Mouse (Mus musculus): ENCODE data around the gene Fyb. TPM values are rescaled to one million over a fixed set of nuclear protein-coding genes. Genes with fewer than 3 reads are reported as not detected.

Fyb gene
- total RNA-seq (2021): 1 to 10 TPM; 1.4 to 2.5 TPM
- long read RNA-seq, experiment 1: 0 reads
- long read RNA-seq, experiment 2: 0 reads

GRCm38 (mm10) chr15:6522653-6523167, at the start of gene Fyb:
Fyb (plus strand) TSS chr15:6522853.
- Histone ChIP-seq H3K4me3 (no peak within 1 kb of the TSS; the same call in 1 of the 2 replicates), H3K27ac (peak within 1 kb of the TSS; percentile 4; the same call in 1 of the 2 replicates)
- no peak for DNase-seq
- intact Hi-C loops (cut with DNase I): no loop called here
- TF ChIP-seq CTCF (IDR thresholded peaks at IDR 0.05): no peak

- no peak for TF ChIP-seq CTCF (IDR thresholded peaks at IDR 0.05)
- H3K4me3 ChIP-seq: no peak overlapping the region
- intact Hi-C loops (cut with DNase I): no loop called here
- DNase-seq: no peak
- no peak overlapping the region for H3K27ac ChIP-seq
Measured at GRCm38 (mm10) chr15:6483561-6483960, 39.1 kb upstream of the Fyb start.

DNA sequence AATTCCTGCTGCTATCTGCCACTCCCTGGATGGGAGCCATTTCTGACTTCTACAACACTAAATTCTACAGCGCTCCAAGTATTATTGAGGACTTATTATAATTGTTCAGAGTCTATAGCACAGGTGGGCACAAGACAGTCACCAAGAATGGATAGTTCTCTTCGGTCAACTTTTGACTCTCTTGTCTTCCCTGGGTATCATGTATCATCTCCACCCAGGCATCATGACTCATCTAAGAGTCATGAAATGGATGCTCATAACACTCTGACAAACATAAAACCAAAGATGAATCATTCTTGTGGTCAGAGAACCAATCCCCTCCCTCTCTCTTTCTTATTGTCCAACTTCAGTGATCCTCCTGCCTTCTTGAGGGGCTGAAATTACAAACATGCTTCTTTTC, 30.3 kb upstream of the Fyb start:
- no peak overlapping the region for H3K4me3 ChIP-seq
- intact Hi-C loops (cut with DNase I): no loop called here
- DNase-seq: no peak
- no peak overlapping the region for H3K27ac ChIP-seq
- no peak for TF ChIP-seq CTCF (IDR thresholded peaks at IDR 0.05)

DNA sequence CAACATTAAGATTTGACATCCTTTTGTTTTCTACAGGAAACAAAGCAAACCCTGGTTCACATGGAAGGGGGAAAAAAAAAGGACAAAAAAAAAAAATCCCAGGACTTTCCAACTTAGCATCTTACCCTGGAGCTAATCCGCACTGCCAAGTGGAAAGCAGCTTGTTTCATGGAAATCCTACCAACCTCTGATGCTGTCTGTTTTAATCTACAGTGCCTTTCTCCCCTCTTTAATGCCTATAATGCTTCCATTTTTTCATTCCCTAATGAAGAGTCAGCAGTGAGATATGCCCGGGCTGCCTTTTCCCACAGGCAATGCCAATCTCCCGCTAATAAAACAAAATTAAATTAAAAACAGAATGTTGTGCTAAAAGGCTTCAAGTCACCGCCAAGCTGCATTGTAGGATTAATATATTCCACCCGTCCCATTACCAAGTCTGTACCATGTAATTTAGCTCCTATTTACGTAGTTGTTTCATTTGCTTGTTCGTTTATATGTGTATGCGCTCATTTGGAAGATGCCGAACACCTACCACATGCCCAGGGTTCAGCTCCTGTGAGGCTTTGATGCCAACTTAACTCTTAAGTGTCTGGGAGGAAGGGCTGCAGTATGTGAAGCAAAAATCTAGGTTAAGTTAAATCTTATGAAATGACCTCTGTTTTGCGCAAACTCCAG, 24.1 kb upstream of the Fyb start:
- intact Hi-C loops (cut with DNase I): no loop called here
- DNase-seq: no peak
- Histone ChIP-seq H3K27ac (no peak overlapping the region), H3K4me3 (no peak overlapping the region)
- no peak for TF ChIP-seq CTCF (IDR thresholded peaks at IDR 0.05)

GRCm38 (mm10) chr15:6500787-6501186, 21.9 kb upstream of the Fyb start:
- no peak overlapping the region for H3K4me3 ChIP-seq
- H3K27ac ChIP-seq: no peak overlapping the region
- no peak for DNase-seq
- TF ChIP-seq CTCF (IDR thresholded peaks at IDR 0.05): peak; percentile 57
- intact Hi-C loops (cut with DNase I): loop anchor here (1.0 to 5.0 kb wide), 2 partner anchors 71 to 127 kb away; no protein-coding TSS in a partner anchor

DNA sequence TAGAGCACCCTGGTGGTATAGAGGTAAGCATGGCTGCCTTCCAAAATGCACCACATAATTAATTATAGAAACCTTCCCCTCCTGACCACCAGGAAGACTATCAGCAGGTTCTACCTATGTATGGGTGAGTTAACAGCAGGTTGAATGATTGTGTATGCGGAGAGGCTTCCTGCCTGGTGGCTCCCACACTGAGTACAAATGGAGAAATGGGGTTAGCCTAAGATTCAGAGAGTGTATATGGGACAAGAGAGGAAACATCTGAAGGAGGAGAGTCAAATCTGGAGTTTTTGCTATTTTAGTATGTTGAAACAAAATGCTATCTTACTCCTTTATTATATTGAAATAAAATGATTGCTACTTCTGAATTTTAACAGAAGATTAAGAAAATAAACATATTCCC, 5.1 kb upstream of the Fyb start:
- H3K27ac ChIP-seq: no peak overlapping the region
- H3K4me3 ChIP-seq: no peak overlapping the region
- intact Hi-C loops (cut with DNase I): no loop called here
- DNase-seq: no peak
- TF ChIP-seq CTCF (IDR thresholded peaks at IDR 0.05): no peak

DNA sequence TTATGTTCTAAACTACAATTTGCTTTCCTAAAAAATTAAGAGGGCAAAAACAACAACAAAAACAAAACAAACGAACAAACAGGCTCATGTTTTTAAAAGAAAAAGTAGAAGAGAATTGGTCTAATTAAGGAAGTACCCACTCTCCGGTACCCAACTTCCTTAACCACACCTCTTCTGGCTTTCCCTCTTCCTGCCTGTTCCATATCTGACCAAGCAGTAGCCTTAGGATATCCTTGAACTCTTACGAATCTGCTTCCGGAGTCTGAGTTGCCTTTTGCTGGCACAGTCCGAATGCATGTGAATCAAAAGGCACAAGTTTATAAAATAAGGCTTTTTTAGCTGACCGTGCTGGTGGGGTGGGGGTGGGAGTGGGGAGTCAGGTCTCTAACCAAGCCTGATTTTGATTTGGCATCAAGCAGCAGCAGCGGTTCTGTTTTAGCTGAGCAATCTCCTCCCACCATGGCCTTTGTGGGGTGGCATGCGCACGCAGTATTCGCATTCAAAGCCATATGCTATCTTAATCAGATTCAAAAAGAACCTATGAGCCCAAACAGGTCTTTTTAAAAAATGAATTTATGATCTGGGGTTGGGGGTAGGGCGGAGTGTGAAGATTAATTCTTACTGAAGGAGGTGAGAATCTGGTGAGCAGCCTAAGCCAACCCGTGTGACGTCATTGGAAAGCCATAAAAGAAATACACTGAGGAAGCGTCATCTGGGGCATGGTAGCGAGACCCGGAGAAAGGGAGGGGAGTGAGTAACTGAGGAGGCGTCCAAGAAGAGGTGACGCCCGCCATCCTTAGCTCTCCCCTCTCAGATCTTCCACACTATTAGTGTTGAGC, 3.0 kb upstream of the Fyb start:
- intact Hi-C loops (cut with DNase I): no loop called here
- H3K4me3 ChIP-seq: no peak overlapping the region
- no peak for TF ChIP-seq CTCF (IDR thresholded peaks at IDR 0.05)

DNA sequence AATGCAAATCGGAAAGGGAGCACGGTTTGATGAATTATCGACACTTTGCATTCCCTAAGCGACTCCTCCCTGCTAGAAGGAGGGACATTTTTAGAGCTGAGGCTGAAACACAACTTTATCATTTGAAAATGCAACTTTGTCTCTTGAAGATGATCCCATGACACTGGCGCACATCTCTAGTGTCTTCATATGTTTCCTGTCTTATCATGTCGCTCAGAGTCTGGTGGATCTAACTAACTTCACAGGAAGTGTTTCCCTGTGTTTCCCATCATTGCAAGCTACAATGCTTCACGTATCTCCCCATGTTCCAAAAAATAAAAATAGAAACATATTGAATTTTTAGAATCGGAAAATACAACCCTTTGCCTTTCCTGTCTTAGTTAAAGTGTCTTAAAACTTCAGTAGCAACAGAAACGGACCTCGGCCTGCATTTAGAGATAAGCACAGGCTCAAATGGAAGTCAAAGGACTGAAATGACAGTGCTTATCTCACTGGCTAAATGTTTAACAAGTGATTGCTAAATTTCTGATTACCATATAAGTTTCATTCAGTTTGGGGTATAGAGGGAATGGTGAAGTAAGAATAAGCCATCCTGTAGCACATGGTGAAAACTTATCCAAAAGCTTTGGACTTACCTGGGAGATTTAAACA, 2.0 kb upstream of the Fyb start:
- Histone ChIP-seq H3K27ac (no peak overlapping the region), H3K4me3 (no peak overlapping the region)
- no peak for TF ChIP-seq CTCF (IDR thresholded peaks at IDR 0.05)
- DNase-seq: no peak
- intact Hi-C loops (cut with DNase I): no loop called here

More for the DNA sequence above, 3.0 kb upstream of the Fyb start:
- no peak overlapping the region for H3K27ac ChIP-seq
- no peak for DNase-seq

DNA sequence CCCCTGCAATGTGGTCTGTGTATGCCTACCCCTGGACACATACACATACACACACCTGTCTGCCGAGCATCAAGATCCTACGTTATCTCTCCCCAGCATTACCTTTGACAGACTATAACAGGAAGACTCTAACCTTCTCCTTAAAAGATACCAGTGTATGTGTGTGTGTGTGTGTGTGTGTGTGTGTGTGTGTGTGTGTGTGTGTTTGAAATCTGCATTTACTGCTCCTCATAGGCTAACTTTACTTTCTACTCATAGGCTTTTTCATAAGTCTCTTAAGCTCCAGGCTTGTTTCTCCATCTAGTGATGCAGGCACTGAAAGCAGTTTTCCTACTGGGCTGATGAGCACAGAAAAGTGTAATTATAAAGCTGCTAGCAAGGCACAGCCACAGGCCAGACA, 2.1 kb downstream of the Fyb start:
- TF ChIP-seq CTCF (IDR thresholded peaks at IDR 0.05): no peak
- intact Hi-C loops (cut with DNase I): no loop called here
- no peak for DNase-seq
- no peak overlapping the region for H3K4me3 ChIP-seq
- no peak overlapping the region for H3K27ac ChIP-seq

DNA sequence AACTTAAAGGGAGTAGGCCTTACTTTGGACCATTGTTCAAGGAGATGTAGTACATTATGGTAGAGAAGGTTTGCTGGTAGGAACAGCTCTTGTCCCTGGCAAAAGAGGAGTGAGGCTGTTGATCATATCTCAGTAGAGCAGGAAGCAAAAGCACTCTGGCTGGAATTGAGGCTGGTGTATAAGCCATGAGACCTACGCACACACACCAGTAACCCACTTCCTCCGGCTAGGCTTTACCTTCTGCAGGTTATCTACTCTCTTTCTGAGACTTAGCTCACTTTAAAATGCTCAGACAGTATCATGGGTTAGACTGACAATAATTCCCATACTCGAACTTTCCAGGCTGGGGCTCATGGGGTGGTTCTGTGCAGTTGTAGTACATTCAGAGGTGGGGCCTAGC, 2.7 kb downstream of the Fyb start:
- no peak overlapping the region for H3K27ac ChIP-seq
- H3K4me3 ChIP-seq: no peak overlapping the region
- TF ChIP-seq CTCF (IDR thresholded peaks at IDR 0.05): no peak
- intact Hi-C loops (cut with DNase I): no loop called here
- no peak for DNase-seq

DNA sequence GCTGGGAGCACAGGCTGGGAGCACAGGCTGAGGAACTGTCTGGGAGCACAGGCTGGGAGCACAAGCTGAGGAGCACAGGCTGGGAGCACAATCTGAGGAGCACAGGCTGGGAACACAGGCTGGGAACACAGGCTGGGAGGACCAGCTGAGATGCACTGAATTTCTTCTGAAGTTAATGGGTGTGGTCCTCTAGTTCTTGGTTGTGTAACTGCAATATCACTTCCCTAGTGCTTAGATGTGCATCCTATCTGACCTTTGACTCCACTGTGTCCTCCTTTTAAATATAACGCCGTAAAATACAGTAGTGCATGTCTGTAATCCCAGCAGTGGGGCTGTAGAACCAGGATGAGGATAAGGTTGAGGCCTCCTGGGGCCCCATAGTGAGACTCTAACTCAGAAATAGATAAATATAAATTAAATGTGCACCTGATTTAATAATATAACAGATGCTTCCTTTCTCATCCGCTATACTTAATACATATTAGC, 11.2 kb downstream of the Fyb start:
- Histone ChIP-seq H3K4me3 (no peak overlapping the region), H3K27ac (no peak overlapping the region)
- intact Hi-C loops (cut with DNase I): no loop called here
- TF ChIP-seq CTCF (IDR thresholded peaks at IDR 0.05): no peak
- no peak for DNase-seq

DNA sequence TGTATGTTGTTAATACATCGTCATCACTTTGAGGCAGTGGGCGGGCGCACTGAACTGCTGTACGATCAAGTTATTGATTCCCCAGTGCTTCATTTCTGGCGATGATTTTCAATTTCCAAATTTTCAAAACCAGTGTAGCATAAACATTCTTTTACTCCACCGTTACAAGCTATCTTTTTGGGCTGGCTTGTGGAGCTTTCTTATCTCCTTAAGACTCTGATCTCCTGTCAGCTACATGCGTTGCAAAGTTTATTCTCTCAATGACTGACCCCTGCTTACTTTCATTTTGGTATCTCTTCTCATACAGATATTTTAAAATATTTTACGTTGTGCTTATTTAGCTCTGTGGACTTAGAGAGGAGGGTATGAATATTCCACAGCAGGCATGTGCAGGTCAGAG, 11.9 kb downstream of the Fyb start:
- no peak for DNase-seq
- no peak overlapping the region for H3K4me3 ChIP-seq
- no peak overlapping the region for H3K27ac ChIP-seq
- intact Hi-C loops (cut with DNase I): no loop called here
- no peak for TF ChIP-seq CTCF (IDR thresholded peaks at IDR 0.05)

Measured in gastrocnemius, adult 2 months (tissue).